ENCODE assay signal across 8 mouse cellular contexts in the genomic region with DNA sequence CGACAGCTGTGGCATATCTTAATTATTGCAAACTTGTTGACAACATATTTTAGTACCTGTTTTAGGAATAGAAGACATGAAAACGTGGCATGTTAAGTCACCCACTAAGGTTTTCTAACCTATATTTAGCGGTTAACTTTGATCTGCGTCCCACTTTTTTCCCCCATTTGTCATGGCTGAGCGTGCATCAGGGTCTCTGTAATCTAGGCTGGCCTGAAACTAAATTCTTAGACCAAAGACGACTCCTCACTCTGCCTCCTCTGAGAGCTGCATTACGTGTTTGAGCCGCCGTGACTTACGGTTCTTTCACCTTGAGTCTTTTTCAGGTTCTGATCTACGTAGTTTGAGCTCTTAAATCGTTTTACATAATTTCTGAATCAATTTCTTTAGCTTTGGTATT. TPM values are rescaled to one million over a fixed set of nuclear protein-coding genes. Genes with fewer than 3 reads are reported as not detected.
DNase-seq lines count a peak whose midpoint lies in the region; ATAC-seq and TF ChIP-seq lines count a peak whose summit lies in the region.

No protein-coding gene starts in this region.

- peak overlapping the region; percentile 90 for H3K4me3 ChIP-seq in hindbrain, postnatal 0 days (ENCODE audit: low read length)
- H3K4me3 ChIP-seq in midbrain, embryonic 16.5 days (ENCODE audit: low read depth, low read length): peak overlapping the region; percentile 74

- 0 out of 2 replicates have a peak, but pooled peaks have one; percentile 45 for ATAC-seq in hindbrain, postnatal 0 days
- peak; percentile 54 for ATAC-seq in midbrain, embryonic 16.5 days

- peak overlapping the region; percentile 85 for H3K27ac ChIP-seq in hindbrain, postnatal 0 days
- peak overlapping the region; percentile 80 for H3K27ac ChIP-seq in midbrain, embryonic 16.5 days (ENCODE audit: low read length)

- H3K36me3 ChIP-seq in hindbrain, postnatal 0 days (ENCODE audit: insufficient read depth, low read length): peaks cover 13% of the 10 kb centered on the region
- peaks cover 13% of the 10 kb centered on the region for H3K36me3 ChIP-seq in midbrain, embryonic 16.5 days (ENCODE audit: control insufficient read depth, insufficient read depth, low read length)

- peak overlapping the region; percentile 98 for H3K9ac ChIP-seq in hindbrain, postnatal 0 days (replicated peaks; ENCODE audit: low read length)
- H3K9ac ChIP-seq in midbrain, embryonic 16.5 days (ENCODE audit: low read depth, low read length): peak overlapping the region; percentile 73

- DNase-seq in adrenal gland, postnatal 14 days: peak; percentile 32
- DNase-seq in adrenal gland, postnatal 4 days (ENCODE audit: low spot score in 2 of 2): no peak
- peak; percentile 54 for DNase-seq in thymus, postnatal 0 days (ENCODE audit: low spot score)
- no peak for DNase-seq in thymus, postnatal 36 days
- peak; percentile 53 for DNase-seq in hindbrain, postnatal 0 days (ENCODE audit: low spot score)
- no peak for DNase-seq in urinary bladder, postnatal 14 days (ENCODE audit: low spot score)
- DNase-seq in frontal cortex, postnatal 25 days (ENCODE audit: low spot score in 2 of 2): no peak

- peak overlapping the region; percentile 60 for H3K4me2 ChIP-seq in hindbrain, postnatal 0 days (ENCODE audit: low read depth, low read length)
- H3K4me2 ChIP-seq in midbrain, embryonic 16.5 days (ENCODE audit: low read length): peak overlapping the region; percentile 71

- WGBS in hindbrain, postnatal 0 days: 3% methylated on average over 12 of the region's 12 CpGs
- 1% methylated on average over 12 of the region's 12 CpGs for WGBS in midbrain, embryonic 16.5 days

- no peaks in the 10 kb centered on the region for H3K9me3 ChIP-seq in hindbrain, postnatal 0 days (ENCODE audit: low read length)
- no peaks in the 10 kb centered on the region for H3K9me3 ChIP-seq in midbrain, embryonic 16.5 days (replicated peaks; ENCODE audit: control insufficient read depth, low read length, poor library complexity, severe bottlenecking)

- no peaks in the 10 kb centered on the region for H3K27me3 ChIP-seq in hindbrain, postnatal 0 days (ENCODE audit: insufficient read depth, low read length)
- no peaks in the 10 kb centered on the region for H3K27me3 ChIP-seq in midbrain, embryonic 16.5 days (ENCODE audit: control insufficient read depth, insufficient read depth, low read depth, low read length)

- peaks cover 4% of the 10 kb centered on the region; the same call in 1 of the 2 replicates for H3K4me1 ChIP-seq in hindbrain, postnatal 0 days (ENCODE audit: insufficient read depth, low read length)
- peaks cover 25% of the 10 kb centered on the region for H3K4me1 ChIP-seq in midbrain, embryonic 16.5 days (ENCODE audit: control insufficient read depth, insufficient read depth, low read length)

- no peak for TF ChIP-seq CTCF in hindbrain, postnatal 0 days (IDR thresholded peaks at IDR 0.05; ENCODE audit: low read depth)

RNA-seq across cellular contexts. Expression of gene Lias, which starts 0.5 kb away (rescaled TPM):
- total RNA-seq in adrenal gland, postnatal 14 days (2021): 55.1 and 62.9 TPM in 2 replicates
- total RNA-seq in adrenal gland, postnatal 4 days (2021): 10 to 100 TPM; 65.3 to 80.6 TPM
- polyA plus RNA-seq in thymus, postnatal 0 days (2015; fragmentation: Nextera tagmentation; extraction: Ambion mirVana): 69.5 and 74.3 TPM in 2 replicates
- total RNA-seq in hindbrain, postnatal 0 days (2014; rRNA removed): 19.4 and 23.4 TPM in 2 replicates
- polyA plus RNA-seq in hindbrain, postnatal 0 days (2015; fragmentation: Nextera tagmentation; extraction: Ambion mirVana): 65.5 and 66.8 TPM in 2 replicates
- polyA plus RNA-seq in midbrain, embryonic 16.5 days (2015; fragmentation: Nextera tagmentation; extraction: Ambion mirVana): 65.1 and 65.9 TPM in 2 replicates

RNA-seq across cellular contexts. Expression of gene Rpl9, which starts 0.5 kb away (rescaled TPM):
- total RNA-seq in adrenal gland, postnatal 14 days (2021): 867 and 1,107 TPM in 2 replicates
- total RNA-seq in adrenal gland, postnatal 4 days (2021): 1,000 to 10,000 TPM; 1,533 to 1,815 TPM
- 1,355 and 1,379 TPM in 2 replicates for polyA plus RNA-seq in thymus, postnatal 0 days (2015; fragmentation: Nextera tagmentation; extraction: Ambion mirVana)
- 890 and 1,017 TPM in 2 replicates for total RNA-seq in hindbrain, postnatal 0 days (2014; rRNA removed)
- polyA plus RNA-seq in hindbrain, postnatal 0 days (2015; fragmentation: Nextera tagmentation; extraction: Ambion mirVana): 640 and 652 TPM in 2 replicates
- polyA plus RNA-seq in midbrain, embryonic 16.5 days (2015; fragmentation: Nextera tagmentation; extraction: Ambion mirVana): 509 and 528 TPM in 2 replicates

RNA-seq across cellular contexts. Expression of gene Klb, which starts 43.6 kb away (rescaled TPM):
- total RNA-seq in adrenal gland, postnatal 14 days (2021): 11.4 and 12.9 TPM in 2 replicates
- total RNA-seq in adrenal gland, postnatal 4 days (2021): 10 to 100 TPM in 1 of 2 experiments, 1 to 10 TPM in 1; 9.4 to 14.6 TPM
- 0.13 TPM in 1 of 2 replicates, not detected in the other for polyA plus RNA-seq in thymus, postnatal 0 days (2015; fragmentation: Nextera tagmentation; extraction: Ambion mirVana)
- 0.14 TPM in 1 of 2 replicates, not detected in the other for total RNA-seq in hindbrain, postnatal 0 days (2014; rRNA removed)
- polyA plus RNA-seq in hindbrain, postnatal 0 days (2015; fragmentation: Nextera tagmentation; extraction: Ambion mirVana): 0.09 and 0.13 TPM in 2 replicates
- polyA plus RNA-seq in midbrain, embryonic 16.5 days (2015; fragmentation: Nextera tagmentation; extraction: Ambion mirVana): 0.09 and 0.15 TPM in 2 replicates

RNA-seq across cellular contexts. Expression of gene Ugdh, which starts 44.0 kb away (rescaled TPM):
- total RNA-seq in adrenal gland, postnatal 14 days (2021): 47.7 and 48.7 TPM in 2 replicates
- total RNA-seq in adrenal gland, postnatal 4 days (2021): 10 to 100 TPM; 70.8 to 71.5 TPM
- 57.7 and 58.2 TPM in 2 replicates for polyA plus RNA-seq in thymus, postnatal 0 days (2015; fragmentation: Nextera tagmentation; extraction: Ambion mirVana)
- 15.0 and 18.8 TPM in 2 replicates for total RNA-seq in hindbrain, postnatal 0 days (2014; rRNA removed)
- polyA plus RNA-seq in hindbrain, postnatal 0 days (2015; fragmentation: Nextera tagmentation; extraction: Ambion mirVana): 30.7 and 32.1 TPM in 2 replicates
- polyA plus RNA-seq in midbrain, embryonic 16.5 days (2015; fragmentation: Nextera tagmentation; extraction: Ambion mirVana): 44.2 and 46.0 TPM in 2 replicates

RNA-seq across cellular contexts. Expression of gene Rfc1, which starts 56.3 kb away (rescaled TPM):
- 59.4 and 60.3 TPM in 2 replicates for total RNA-seq in adrenal gland, postnatal 14 days (2021)
- 10 to 100 TPM; 62.5 to 72.1 TPM for total RNA-seq in adrenal gland, postnatal 4 days (2021)
- polyA plus RNA-seq in thymus, postnatal 0 days (2015; fragmentation: Nextera tagmentation; extraction: Ambion mirVana): 106 and 119 TPM in 2 replicates
- 18.6 and 26.0 TPM in 2 replicates for total RNA-seq in hindbrain, postnatal 0 days (2014; rRNA removed)
- 31.2 and 33.0 TPM in 2 replicates for polyA plus RNA-seq in hindbrain, postnatal 0 days (2015; fragmentation: Nextera tagmentation; extraction: Ambion mirVana)
- 26.5 and 29.2 TPM in 2 replicates for polyA plus RNA-seq in midbrain, embryonic 16.5 days (2015; fragmentation: Nextera tagmentation; extraction: Ambion mirVana)

Comparison
In these comparisons a context has a peak if more than half of its experiments do, and no peak if none do; other contexts are left out.
1. DNase-seq: peak in adrenal gland, postnatal 14 days (single experiment), thymus, postnatal 0 days (single experiment) and hindbrain, postnatal 0 days (single experiment); none in adrenal gland, postnatal 4 days (0 of 2), thymus, postnatal 36 days (0 of 2), urinary bladder, postnatal 14 days (single experiment) and frontal cortex, postnatal 25 days (0 of 2).